Comparison of ENCODE assay signal across 8 mouse cellular contexts in the genomic region with DNA sequence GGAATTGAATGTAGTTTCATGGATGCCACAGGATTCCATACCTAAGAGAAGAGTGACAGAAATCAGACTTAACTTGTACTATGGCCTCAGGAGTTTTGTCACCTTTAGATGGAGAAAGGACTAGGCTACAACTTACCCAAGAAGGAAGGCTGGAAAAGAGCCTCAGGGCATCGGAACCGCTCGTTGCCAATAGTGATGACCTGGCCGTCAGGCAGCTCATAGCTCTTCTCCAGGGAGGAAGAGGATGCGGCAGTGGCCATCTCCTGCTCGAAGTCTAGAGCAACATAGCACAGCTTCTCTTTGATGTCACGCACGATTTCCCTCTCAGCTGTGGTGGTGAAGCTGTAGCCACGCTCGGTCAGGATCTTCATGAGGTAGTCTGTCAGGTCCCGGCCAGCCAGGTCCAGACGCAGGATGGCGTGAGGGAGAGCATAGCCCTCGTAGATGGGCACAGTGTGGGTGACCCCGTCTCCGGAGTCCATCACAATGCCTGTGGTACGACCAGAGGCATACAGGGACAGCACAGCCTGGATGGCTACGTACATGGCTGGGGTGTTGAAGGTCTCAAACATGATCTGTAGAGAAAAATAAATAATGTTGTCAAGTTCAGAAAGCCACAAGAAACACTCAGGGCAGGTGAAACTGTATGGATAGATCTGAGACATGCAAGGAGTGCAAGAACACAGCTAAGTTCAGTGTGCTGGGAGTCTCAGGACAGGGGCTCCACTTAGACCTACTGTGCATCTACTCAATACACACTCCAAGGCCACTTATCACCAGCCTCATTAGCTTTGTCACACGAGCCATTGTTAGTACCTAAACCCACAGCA. TPM values are rescaled to one million over a fixed set of nuclear protein-coding genes. Genes with fewer than 3 reads are reported as not detected.
DNase-seq lines count a peak whose midpoint lies in the region; ATAC-seq and TF ChIP-seq lines count a peak whose summit lies in the region.

No protein-coding gene starts in this region.

- DNase-seq in left cerebral cortex, adult 2 months (ENCODE audit: extremely low spot score in 1 of 2, low spot score in 2 of 2) = no peak
- no peak for DNase-seq in left cerebral cortex, adult 9 months (ENCODE audit: low spot score in 2 of 2)
- DNase-seq in ZHBTc4 (ENCODE audit: low read depth, low spot score) = peak; percentile 56
- DNase-seq in layer of hippocampus, adult 9-11 months = no peak
- no peak for DNase-seq in left cerebral cortex, postnatal 36 days (ENCODE audit: low spot score in 2 of 2)

- H3K4me2 ChIP-seq in heart, embryonic 16.5 days (ENCODE audit: low read depth, low read length) = peak overlapping the region; percentile 83

- H3K27me3 ChIP-seq in heart, embryonic 16.5 days (ENCODE audit: control insufficient read depth, insufficient read depth, low read length) = no peaks in the 10 kb centered on the region

- H3K36me3 ChIP-seq in heart, embryonic 16.5 days (ENCODE audit: control insufficient read depth, insufficient read depth) = peaks cover 41% of the 10 kb centered on the region
- peaks cover 21% of the 10 kb centered on the region for H3K36me3 ChIP-seq in macrophage (ENCODE audit: inconsistent target)

- 42% methylated on average over 19 of the region's 19 CpGs for WGBS in heart, embryonic 16.5 days
- 24% methylated on average over 19 of the region's 19 CpGs for WGBS in macrophage (ENCODE audit: missing documents)

- peaks cover 51% of the 10 kb centered on the region for H3K79me2 ChIP-seq in macrophage (ENCODE audit: inconsistent target)

- H3K27ac ChIP-seq in left cerebral cortex, adult 2 months = peak overlapping the region; percentile 100; the same call in 1 of the 2 replicates
- H3K27ac ChIP-seq in heart, embryonic 16.5 days (ENCODE audit: low read length) = peak overlapping the region; percentile 100
- peak overlapping the region; percentile 75 for H3K27ac ChIP-seq in macrophage

- no peak for TF ChIP-seq CTCF in left cerebral cortex, adult 2 months (IDR thresholded peaks at IDR 0.05)

- peaks cover 47% of the 10 kb centered on the region for H3K4me1 ChIP-seq in heart, embryonic 16.5 days (ENCODE audit: control insufficient read depth, insufficient read depth, low read length)

- H3K9me3 ChIP-seq in heart, embryonic 16.5 days (replicated peaks; ENCODE audit: control insufficient read depth, low read length) = no peaks in the 10 kb centered on the region

- H3K4me3 ChIP-seq in left cerebral cortex, adult 2 months = peak overlapping the region; percentile 95
- peak overlapping the region; percentile 100 for H3K4me3 ChIP-seq in heart, embryonic 16.5 days (ENCODE audit: low read length)
- peak overlapping the region; percentile 83 for H3K4me3 ChIP-seq in macrophage (ENCODE audit: inconsistent target)

- no peak for ATAC-seq in heart, embryonic 16.5 days (replicated peaks; ENCODE audit: extremely low read depth, insufficient read depth, low FRiP score)
- no peak for ATAC-seq in erythroid progenitor cell, adult 5-6 weeks (replicated peaks; ENCODE audit: low FRiP score, poor library complexity, severe bottlenecking)

- H3K9ac ChIP-seq in heart, embryonic 16.5 days (ENCODE audit: low read length) = peak overlapping the region; percentile 100

- intact Hi-C loops in left cerebral cortex, adult 2 months (cut with DNase I) = no loop called here
- intact Hi-C loops in left cerebral cortex, postnatal 36 days (cut with DNase I) = loop anchor here (1.0 to 2.0 kb wide), 3 partner anchors 9 to 58 kb away; partner anchors contain the start of gene Fbxl18

RNA-seq across cellular contexts. Expression of gene Actb, which starts 2.1 kb away (rescaled TPM):
- 1,000 to 10,000 TPM; 2,227 to 2,233 TPM for total RNA-seq in left cerebral cortex, adult 2 months (2021)
- polyA plus RNA-seq in heart, embryonic 16.5 days (2015; fragmentation: Nextera tagmentation; extraction: Ambion mirVana) = 5,062 and 5,724 TPM in 2 replicates
- total RNA-seq in macrophage (2018; cell fraction: chromatin; rRNA removed) = 1,000 to 10,000 TPM in 20 of 26 experiments, 100 to 1,000 TPM in 6; 611 to 2,451 (median 1,466) TPM
- over 10,000 TPM in 12 of 26 experiments, 1,000 to 10,000 TPM in 14; 5,675 to 13,626 (median 9,300) TPM for total RNA-seq in macrophage (2018; cell fraction: cytosol; rRNA removed)
- total RNA-seq in macrophage (2018; cell fraction: nucleus; rRNA removed) = over 10,000 TPM in 1 of 26 experiments, 1,000 to 10,000 TPM in 25; 1,921 to 11,492 (median 4,963) TPM
- polyA plus RNA-seq in macrophage (2018) = 4,180 to 7,540 TPM (median 4,195 TPM) in 3 replicates
- total RNA-seq in erythroid progenitor cell, adult 5-6 weeks (2015; ENCODE audit: low replicate concordance) = 4,902 and 5,552 TPM in 2 replicates
- 1,509 and 1,723 TPM in 2 replicates for total RNA-seq in erythroid progenitor cell, adult 5-6 weeks (2017; ENCODE audit: low replicate concordance)
- total RNA-seq in left cerebral cortex, postnatal 36 days (2021) = 1,000 to 10,000 TPM; 2,229 to 2,541 TPM

RNA-seq across cellular contexts. Expression of gene Fbxl18, which starts 9.2 kb away (rescaled TPM):
- 10 to 100 TPM; 31.5 to 33.2 TPM for total RNA-seq in left cerebral cortex, adult 2 months (2021)
- 7.5 and 8.3 TPM in 2 replicates for polyA plus RNA-seq in heart, embryonic 16.5 days (2015; fragmentation: Nextera tagmentation; extraction: Ambion mirVana)
- 10 to 100 TPM in 24 of 26 experiments, 1 to 10 TPM in 2; 9.3 to 53.0 (median 32.1) TPM for total RNA-seq in macrophage (2018; cell fraction: chromatin; rRNA removed)
- 1 to 10 TPM; 2.2 to 8.0 (median 5.6) TPM for total RNA-seq in macrophage (2018; cell fraction: cytosol; rRNA removed)
- 10 to 100 TPM in 20 of 26 experiments, 1 to 10 TPM in 6; 4.3 to 34.8 (median 15.7) TPM for total RNA-seq in macrophage (2018; cell fraction: nucleus; rRNA removed)
- polyA plus RNA-seq in macrophage (2018) = 2.5 to 5.4 TPM (median 3.5 TPM) in 3 replicates
- 0.42 and 4.0 TPM in 2 replicates for total RNA-seq in erythroid progenitor cell, adult 5-6 weeks (2015; ENCODE audit: low replicate concordance)
- total RNA-seq in erythroid progenitor cell, adult 5-6 weeks (2017; ENCODE audit: low replicate concordance) = 2.4 and 2.7 TPM in 2 replicates
- total RNA-seq in left cerebral cortex, postnatal 36 days (2021) = 10 to 100 TPM; 30.4 to 34.1 TPM

RNA-seq across cellular contexts. Expression of gene Fscn1, which starts 55.7 kb away (rescaled TPM):
- total RNA-seq in left cerebral cortex, adult 2 months (2021) = 100 to 1,000 TPM; 334 to 344 TPM
- polyA plus RNA-seq in heart, embryonic 16.5 days (2015; fragmentation: Nextera tagmentation; extraction: Ambion mirVana) = 115 and 129 TPM in 2 replicates
- 10 to 100 TPM in 2 of 26 experiments, 1 to 10 TPM in 12, under 1 TPM in 7, not detected in 5; 0.31 to 17.6 (median 1.7) TPM for total RNA-seq in macrophage (2018; cell fraction: chromatin; rRNA removed)
- total RNA-seq in macrophage (2018; cell fraction: cytosol; rRNA removed) = 10 to 100 TPM in 3 of 26 experiments, 1 to 10 TPM in 23; 1.1 to 31.7 (median 6.6) TPM
- total RNA-seq in macrophage (2018; cell fraction: nucleus; rRNA removed) = 10 to 100 TPM in 5 of 26 experiments, 1 to 10 TPM in 16, under 1 TPM in 5; 0.25 to 20.1 (median 3.4) TPM
- 0.81 to 1.8 TPM (median 0.94 TPM) in 3 replicates for polyA plus RNA-seq in macrophage (2018)
- 0.84 TPM in 1 of 2 replicates, not detected in the other for total RNA-seq in erythroid progenitor cell, adult 5-6 weeks (2015; ENCODE audit: low replicate concordance)
- total RNA-seq in erythroid progenitor cell, adult 5-6 weeks (2017; ENCODE audit: low replicate concordance) = 5.1 TPM in 1 of 2 replicates, not detected in the other
- 100 to 1,000 TPM; 310 to 396 TPM for total RNA-seq in left cerebral cortex, postnatal 36 days (2021)

Comparison
In these comparisons a context has a peak if more than half of its experiments do, and no peak if none do; other contexts are left out.
1. RNA of gene Fbxl18, which starts 9.2 kb away (total RNA-seq): 30.4 to 34.1 TPM in left cerebral cortex, postnatal 36 days and 31.5 to 33.2 TPM in left cerebral cortex, adult 2 months; 0.42 to 4.0 TPM in erythroid progenitor cell, adult 5-6 weeks; every median in the first group is over 4 times any median in the second.
2. RNA of gene Fscn1, which starts 55.7 kb away (total RNA-seq): 310 to 396 TPM in left cerebral cortex, postnatal 36 days and 334 to 344 TPM in left cerebral cortex, adult 2 months; 0.84 to 5.1 TPM in erythroid progenitor cell, adult 5-6 weeks; every median in the first group is over 10 times any median in the second.
3. Peak in every context shown above with its lines, with median percentiles within 50 percentile points of each other: H3K27ac ChIP-seq and H3K4me3 ChIP-seq.